21 mouse cellular contexts compared by ENCODE assay signal in genomic region chr2:13223451-13223850, GRCm38 (mm10).
"Had no signal": no experiment of that assay in that cellular context is flagged by ENCODE, and none has a peak within 500 bp of the region (broad histone marks: within the 10 kb centered on the region; RNA-seq: fewer than 3 reads in every experiment).

No protein-coding gene starts in this region.

- H3K4me3 ChIP-seq: liver, embryonic 13.5 days; liver, embryonic 15.5 days; lung, embryonic 15.5 days; megakaryocyte, embryonic 14.5 days; midbrain, embryonic 13.5 days; midbrain, embryonic 15.5 days; neural tube, embryonic 13.5 days; neural tube, embryonic 15.5 days had no signal

- DNase-seq: liver, embryonic 13.5 days; liver, postnatal 0 days; lung, adult 2 months; lung, postnatal 14 days; lung, postnatal 36 days; retina, postnatal 1 day; right cerebral cortex, adult 18-20 months; right cerebral cortex, postnatal 25 days; right cerebral cortex, postnatal 4 days; spleen, adult 18-20 months; thymus, adult 18-20 months; thymus, postnatal 14 days; thymus, postnatal 36 days had no signal

- H3K27me3 ChIP-seq: liver, embryonic 13.5 days; liver, embryonic 15.5 days; lung, embryonic 15.5 days; megakaryocyte, embryonic 14.5 days; midbrain, embryonic 13.5 days; midbrain, embryonic 15.5 days; neural tube, embryonic 13.5 days; neural tube, embryonic 15.5 days had no signal

- H3K27ac ChIP-seq: liver, embryonic 13.5 days; liver, embryonic 15.5 days; lung, embryonic 15.5 days; macrophage; midbrain, embryonic 13.5 days; midbrain, embryonic 15.5 days; neural tube, embryonic 13.5 days; neural tube, embryonic 15.5 days had no signal

- H3K36me3 ChIP-seq: liver, embryonic 13.5 days; lung, embryonic 15.5 days; midbrain, embryonic 13.5 days; midbrain, embryonic 15.5 days; neural tube, embryonic 13.5 days; neural tube, embryonic 15.5 days had no signal

- H3K4me1 ChIP-seq: liver, embryonic 15.5 days; lung, embryonic 15.5 days; midbrain, embryonic 13.5 days; midbrain, embryonic 15.5 days had no signal
